Mouse (Mus musculus) ovary, postnatal 14 days (tissue): ENCODE results near the gene Met.

ENCODE experiments used
- DNase-seq: peaks from one replicate; pipeline ENCODE4 v3.0.0; 2022; ENCODE audit warnings: low spot score

Met gene

DNA sequence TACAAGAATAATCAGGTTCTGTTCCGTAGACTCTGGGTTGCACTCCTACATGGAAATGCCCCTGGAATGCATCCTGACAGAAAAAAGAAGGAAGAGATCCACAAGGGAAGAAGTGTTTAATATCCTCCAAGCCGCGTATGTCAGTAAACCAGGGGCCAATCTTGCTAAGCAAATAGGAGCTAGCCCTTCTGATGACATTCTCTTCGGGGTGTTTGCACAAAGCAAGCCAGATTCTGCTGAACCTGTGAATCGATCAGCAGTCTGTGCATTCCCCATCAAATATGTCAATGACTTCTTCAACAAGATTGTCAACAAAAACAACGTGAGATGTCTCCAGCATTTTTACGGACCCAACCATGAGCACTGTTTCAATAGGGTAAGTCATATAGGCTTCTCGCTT, 28.5 kb downstream of the Met start:
- no peak for DNase-seq

DNA sequence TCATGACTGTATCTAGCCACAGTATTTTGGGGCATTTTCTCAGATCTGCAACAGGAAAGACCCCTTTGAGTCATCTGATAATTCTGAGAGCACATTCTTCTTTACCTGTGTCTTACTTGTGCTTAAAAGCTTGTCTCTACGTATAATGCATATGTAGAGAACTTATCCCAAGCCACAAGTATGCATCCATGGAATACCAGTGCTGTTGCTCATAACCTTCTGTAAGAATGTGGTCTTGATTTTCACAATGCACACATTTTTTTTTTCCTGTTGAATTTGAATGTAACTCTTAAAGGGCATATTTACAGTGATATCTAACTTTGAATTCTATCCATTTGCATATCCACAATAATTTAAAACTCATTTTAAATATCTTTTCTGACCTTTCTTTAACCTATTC, 31.8 kb downstream of the Met start:
- no peak for DNase-seq

DNA sequence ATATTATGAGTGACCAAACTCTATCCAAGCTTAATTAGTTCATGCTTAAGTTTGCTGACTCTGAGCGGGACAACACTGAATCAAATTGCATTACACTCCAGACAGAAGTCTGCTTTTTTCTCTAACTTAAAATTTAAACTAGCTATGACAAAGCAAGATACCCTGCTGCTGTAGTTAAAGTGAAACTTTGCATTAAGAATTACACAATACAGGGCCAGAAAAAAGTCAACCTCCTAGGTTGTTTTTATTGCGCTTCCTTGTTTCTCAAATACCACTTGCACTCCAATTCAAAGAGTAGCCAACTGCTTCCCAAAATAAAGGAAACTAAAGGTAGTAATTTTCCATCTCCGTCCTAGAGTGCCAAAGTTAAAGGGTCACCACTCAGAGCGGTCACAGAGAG, 33.8 kb downstream of the Met start:
- no peak for DNase-seq

DNA sequence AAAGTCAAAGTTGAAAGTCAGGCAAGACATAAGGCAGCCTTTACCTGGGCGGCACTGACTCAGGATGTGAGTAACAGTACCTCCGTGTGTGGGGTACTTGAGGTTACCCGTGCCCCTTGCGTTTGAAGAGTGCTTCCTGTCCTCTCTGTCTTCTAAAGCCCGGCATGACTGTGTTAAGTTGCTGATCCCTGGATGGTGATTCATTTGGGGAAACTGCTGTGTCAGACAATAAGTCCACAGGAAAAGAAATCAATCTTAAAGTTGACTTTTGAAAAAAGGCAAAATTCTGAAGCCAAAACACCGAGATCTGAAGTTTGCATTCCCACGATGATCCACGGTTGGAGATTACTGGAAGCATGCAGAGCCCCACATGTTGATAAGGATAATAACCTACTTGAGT, 35.2 kb downstream of the Met start:
- DNase-seq, result no peak

DNA sequence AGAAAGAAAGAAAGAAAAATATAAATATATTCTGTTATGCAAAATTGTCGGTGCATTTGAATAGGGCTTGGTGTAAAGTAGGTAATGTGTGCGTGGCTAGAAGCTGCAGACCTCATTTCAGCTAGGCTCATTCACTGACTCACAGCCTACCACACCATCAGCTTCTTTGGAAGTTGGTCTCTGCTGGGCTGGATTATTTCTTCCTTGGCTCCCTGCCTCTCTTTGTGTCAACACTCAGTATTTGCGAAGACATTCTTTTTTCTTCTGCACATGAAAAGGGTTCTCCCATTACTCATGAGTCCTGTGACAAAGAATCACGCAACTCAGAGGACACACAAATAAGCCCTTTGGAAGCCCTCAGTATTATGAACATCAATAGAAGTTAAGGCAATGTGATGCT, 37.8 kb downstream of the Met start:
- no peak for DNase-seq

DNA sequence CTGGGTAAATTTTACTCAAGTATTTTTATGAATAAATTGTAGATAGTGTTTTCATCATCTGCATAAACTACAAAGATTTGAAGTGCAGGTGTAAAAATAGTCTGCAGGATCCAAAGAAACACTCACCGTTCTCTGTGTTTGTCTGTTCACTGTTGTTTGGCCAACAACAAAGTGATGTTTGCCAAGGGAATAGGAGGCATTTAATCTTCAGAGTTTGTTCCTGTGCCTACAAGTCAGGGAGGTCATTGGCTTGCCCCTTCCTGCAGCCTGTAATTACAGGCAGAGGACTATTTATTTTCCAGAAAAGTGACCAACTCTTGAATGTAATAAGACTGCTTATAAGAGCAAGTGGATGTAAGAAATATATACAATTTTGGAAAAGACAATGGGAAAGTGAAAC, 38.7 kb downstream of the Met start:
- no peak for DNase-seq

DNA sequence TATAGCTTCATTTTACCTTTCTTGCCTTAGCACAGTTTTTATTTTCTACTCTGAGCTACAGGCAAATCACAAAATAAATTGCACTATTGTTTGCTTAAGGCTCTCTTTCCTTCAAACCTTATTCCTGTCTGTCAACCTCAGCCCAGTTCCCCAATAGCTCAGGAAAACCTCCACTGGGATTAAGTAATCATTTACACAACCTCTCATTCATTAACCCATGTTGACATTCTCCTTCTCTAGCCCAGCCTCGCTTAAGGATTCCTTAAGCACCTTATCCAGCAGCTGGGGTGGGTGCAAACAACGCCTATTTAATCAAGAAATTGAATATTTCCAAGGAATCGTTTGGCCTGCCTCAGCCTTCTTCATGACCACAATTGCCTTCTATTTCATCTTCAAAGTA, 40.1 kb downstream of the Met start:
- DNase-seq, result no peak

DNA sequence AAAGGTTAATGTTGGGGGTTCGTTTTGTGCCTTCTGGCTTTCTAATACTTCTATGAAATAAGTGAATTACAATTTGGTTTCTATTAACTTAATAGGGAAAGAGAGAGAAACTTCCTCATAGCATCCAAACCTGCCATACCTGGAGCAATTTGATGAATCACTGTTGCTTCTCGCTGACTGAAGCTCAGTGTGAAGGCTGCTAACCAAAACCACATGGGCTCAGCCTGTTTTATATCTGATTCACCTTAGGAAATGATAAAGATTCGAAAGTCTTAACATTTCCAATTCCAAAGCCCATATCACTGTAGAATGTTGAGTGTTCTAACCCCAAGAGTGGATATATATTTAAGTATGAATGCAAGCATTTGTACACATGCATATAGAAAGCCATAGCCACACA, 41.9 kb downstream of the Met start:
- DNase-seq, result no peak

DNA sequence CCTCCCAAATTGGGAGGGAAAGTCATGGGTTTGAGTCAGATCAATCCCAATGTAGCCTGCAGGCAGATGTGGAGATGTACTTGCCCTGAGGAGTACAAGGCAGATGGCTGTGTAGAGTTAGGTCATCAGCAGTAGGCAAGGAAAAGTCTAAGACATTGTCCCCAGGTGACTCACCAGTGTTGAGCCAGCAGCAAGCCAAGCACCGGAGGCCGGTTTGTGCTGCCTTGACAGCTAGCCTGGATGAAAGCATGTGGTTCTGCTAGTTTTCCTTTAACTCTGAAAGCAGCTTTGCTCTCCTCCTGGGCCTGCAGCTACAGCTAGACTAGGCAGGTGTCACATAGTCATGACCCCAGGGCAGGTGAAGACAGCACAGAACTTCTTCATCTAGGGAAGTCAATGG, 43.2 kb downstream of the Met start:
- no peak for DNase-seq

DNA sequence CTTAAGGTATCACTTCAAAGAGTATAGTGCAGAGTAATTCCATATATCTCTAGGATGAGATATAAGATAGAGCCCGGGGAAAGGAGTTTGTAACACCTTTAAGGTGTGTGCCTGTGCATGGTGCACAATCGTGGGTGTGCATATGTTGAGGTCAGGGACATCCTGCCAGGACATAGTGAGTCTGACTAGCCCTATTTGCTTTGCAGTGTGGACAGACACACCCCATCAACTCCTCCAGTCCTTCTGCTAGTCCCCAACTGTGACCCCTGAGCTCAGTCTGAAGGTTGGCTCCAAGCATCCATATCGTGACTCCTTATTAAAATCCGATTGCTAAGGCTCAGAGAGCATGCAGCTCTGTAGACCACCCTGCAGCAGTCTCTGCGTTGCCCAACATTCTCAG, 44.6 kb downstream of the Met start:
- DNase-seq, result no peak

DNA sequence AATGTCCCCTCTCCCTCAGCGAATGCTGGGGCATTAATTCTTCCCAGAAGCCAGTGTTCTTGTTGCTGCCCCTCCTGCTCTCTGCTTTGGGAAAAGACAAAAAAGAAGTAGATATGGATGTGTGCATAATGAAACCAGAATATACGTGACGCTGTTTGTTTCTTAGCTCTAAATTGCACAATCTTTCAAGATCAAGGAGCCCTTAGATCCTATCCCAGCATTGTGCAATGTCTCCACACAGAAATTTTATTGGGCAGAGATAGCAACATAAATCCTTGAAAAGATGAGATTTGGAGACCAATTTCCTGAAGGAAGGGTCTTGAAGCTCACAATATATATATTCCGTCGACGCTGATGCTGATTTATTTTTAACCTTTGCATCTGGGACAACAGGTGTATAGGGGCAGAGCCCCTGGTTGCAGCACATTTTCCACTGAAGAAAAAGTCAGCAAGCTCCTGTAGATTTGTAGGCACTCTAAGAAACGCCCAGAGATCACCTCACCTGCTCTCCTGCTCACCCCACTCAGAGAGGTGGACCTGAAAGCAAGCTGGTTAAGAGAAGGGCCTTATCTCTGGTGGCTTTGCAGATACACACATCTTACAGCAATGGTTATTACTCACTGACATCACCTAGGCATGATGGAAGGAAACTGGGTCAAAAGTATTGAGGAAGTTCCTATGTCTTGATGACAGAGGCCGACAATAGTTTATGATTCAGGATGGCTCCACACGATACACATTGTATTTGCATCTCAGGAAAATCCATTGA, 45.2 kb downstream of the Met start:
- no peak for DNase-seq

DNA sequence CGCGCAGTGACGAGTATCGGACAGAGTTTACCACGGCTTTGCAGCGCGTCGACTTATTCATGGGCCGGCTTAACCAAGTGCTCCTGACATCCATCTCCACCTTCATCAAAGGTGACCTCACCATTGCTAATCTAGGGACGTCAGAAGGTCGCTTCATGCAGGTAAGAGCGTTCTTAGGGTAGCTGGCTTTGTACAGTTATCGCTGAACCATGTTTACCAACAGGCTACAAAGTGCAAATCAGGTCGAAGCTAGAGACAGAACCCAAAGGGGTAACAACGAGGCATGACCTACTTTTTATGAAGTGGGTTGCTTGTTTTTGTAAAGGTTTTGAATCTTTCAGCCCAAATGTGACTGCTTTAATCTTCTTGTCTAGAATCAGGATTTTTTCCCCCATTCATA, 49.8 kb downstream of the Met start:
- DNase-seq, result no peak

DNA sequence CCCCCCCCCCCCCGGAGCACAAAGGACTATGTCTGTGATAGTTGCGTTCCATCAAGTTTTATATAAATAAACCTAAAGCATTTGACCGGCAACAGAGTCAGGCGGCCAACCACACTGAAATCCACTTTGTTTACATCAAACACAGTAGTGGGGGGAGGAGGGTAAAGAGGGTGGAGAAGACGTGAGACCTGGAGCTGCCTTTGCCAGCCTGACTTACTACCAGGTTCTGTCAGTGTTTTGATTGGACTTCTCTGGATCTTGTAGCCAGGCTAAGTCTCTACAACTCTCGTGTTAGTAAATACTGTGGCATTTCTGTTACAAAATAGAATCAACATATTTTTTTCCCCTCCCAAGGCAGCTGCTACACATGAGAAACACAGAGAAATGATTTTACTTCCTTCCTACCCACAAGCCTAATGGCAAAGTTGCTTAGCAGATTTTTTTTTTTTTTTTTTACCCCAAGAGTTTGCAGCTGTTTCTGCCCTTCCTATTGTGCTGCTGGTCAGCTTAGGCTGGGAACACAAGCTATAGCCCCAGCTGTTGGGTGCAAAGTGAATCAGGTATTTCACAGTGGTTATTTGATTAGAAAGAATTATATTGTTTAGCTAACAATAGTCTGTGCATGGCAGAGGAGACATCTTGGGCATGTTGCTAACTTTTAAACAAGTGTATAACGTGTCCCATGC, 52.3 kb downstream of the Met start:
- DNase-seq, result no peak

DNA sequence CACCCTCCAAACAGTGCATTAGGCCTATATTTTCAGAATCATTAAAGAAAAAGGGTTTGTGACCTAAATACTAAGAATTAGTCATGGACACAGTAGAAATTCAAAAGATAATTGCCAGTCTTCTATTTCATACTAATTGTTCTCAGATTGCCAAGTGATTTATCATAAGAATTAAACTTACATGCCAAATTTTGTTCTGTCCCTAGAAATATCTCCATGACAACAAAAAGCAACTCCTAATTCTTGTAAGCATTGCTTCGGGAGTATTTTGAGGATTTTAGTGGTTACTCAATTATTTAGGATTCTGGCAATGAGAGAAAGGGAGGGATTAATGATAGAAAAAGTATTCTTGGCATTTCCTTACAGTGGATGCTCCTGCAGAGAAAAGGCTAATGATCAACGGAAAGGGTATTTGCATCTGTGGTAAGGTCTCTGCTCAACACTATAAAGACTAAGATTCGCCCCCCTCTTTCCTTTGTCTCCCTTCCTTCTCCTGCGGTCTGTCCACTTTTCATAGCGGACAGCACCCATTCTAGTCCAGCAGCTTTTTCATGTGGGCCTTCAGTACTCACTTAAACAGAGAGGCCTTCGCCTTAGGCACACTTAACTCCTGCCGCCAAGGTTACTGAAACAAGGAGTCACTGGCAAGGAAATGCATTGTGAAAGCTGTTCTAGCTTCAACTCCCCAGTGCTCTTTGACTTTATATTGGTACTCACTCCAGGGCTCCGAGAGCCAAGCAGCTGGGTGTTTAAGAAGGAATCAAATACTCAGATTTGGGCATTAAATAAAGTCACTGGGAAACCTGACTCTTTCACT, 58.5 kb downstream of the Met start:
- DNase-seq, result no peak

DNA sequence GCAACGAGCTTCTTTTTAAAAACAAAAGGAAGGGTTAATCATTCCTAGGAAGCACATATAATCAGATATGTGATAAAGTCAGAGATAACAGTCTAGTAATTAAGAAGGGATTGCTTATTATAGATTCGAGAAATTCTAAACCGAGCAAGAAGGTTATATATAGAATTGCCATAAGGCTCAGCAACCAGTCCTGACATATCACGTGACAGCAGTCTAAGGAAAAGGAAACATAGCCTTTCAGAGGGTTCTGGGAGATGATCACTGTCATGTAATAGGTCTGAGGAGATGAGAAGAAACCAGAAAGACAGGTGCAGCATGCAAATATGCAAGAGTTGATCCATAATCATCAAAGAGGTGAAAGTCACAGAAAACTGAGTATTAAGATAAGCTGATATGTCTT, 59.3 kb downstream of the Met start:
- no peak for DNase-seq

DNA sequence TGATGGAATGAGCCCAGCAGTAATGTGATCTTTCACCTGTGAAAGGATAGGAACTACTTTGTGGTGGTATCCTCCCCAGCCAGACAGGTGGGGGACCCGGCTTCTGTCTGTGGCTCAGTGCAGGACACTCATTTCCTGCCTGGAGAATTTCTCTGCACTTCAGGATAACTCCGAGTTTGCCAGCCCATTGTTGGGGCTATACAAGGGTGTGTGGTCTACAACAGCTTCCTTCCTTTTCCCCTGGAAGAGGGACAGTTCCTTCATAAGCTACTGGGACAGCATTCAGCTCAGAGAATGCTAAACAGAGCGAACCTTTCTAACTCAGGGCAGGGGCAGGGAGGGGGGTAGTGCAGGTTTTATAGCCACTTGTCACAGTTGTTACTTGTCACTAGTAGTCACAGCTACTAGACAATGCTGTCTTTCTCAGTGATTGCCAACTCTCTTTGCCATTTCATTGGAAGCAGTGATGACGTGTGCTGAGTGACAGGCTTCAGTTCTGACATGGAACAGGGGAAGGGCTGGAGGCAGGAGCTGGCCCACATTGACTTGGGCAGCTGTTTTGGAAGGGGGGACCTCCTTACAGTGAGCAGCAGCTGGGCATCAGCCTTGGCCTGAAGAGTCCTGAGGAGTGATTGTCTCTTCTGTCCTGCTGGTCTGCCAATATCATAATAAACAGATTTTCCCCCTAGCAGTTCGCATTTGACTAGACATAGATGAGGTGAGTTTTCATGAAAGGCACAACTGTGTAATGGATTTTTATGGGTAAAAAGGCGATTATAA, 66.1 kb downstream of the Met start:
- DNase-seq, result no peak

DNA sequence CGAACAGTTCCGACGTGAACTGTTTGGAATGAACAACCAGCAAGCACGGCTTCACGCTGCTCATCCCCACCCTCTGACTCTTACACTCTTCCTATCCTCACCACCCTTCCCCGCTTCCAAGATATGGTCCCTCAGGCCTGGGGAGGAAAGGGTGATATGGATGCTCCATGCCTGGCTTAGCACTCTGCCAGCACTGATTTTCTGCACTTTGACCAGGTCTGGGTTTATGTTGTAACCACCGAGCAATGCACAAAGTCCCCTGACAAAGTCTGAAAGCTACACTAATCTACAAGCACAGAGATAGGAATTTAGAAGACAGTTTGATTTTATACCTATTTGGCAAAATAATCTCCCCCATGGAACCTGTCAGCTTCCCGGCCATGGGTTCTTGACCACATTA, 78.0 kb downstream of the Met start:
- DNase-seq, result no peak

DNA sequence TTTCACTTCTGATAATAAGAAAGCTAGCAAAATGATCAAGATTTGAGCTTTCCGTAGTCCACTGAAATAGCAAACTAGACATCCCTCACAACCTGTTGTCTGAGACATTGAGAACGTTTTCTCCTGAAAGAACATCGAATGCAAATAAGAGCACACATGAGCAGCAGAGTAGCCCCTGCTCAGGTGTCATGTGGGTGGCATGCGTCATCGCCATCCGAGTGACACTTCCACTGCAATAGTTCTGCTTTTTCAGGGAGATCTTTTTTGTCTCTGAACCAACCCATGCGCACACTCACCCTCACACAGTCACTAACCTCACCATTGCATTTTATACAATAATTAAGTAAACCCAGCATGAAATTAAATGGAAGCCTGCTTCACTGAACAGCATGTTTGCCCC, 78.8 kb downstream of the Met start:
- no peak for DNase-seq

DNA sequence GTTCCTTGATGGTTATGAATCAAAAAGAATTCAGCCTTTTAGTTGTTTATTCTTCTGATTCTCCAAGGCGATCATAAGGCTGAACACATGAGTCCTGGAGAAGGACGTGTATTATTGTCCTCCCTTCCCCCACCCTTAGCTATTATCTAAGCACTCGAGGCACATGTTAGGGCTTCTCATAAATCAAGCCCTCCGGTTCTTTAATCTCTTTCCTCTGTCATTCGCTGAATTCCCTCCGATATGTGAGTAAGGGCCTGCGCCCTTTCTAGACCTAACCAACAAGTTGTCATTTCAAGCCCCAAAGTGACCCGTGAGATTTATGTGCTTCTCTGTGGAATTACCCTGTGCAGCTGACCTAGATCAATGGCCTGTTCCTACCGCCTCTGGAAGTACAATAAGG, 81.9 kb downstream of the Met start:
- DNase-seq, result no peak

DNA sequence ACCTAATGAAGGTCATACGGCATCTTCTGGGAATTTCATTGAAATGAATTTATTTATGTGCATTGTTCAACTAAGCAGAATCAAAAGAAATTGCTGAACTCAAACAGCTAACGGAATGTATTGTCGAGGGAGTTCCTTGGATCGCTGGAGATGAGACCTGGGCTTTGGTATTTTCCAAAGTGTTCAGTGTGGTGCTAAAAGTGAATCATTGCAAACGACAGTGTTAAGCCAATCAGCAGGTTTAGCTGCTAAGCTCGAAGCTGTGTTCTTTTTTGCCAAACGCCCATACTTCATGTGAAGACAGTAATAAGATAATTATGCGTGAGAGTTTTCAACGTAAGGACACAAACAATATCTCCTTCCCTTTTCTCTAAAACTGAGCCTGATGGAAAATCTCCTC, 82.7 kb downstream of the Met start:
- DNase-seq, result no peak

DNA sequence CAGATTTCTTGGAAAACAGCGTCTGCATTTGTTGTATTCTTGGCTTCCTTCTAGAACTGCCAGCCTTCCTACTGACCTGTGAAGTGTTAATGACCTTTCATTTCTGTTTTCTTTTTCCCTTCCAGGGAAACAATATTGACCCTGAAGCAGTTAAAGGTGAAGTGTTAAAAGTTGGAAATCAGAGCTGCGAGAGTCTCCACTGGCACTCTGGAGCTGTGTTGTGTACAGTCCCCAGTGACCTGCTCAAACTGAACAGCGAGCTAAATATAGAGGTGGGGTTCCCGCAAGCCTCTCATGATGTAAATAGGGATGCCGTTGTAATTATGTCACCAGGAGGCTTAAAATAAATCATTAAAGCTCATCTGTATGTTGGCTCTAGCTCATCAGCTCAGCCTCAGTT, 83.2 kb downstream of the Met start:
- no peak for DNase-seq

DNA sequence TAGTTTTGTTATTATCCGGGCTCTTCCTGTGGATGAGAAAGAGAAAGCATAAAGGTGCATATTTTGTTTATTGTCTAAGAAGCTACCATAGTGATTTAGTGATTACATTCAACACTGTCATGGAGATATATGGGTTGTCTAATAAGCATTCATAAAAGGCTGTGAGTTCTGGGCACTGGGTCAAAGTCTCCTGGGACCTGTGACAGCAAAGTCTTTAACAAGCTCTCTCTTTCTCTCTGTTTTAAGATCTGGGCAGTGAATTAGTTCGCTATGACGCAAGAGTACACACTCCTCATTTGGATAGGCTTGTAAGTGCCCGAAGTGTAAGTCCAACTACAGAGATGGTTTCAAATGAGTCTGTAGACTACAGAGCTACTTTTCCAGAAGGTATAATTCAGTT, 85.2 kb downstream of the Met start:
- no peak for DNase-seq
